Mouse (Mus musculus): ENCODE data around the gene Ctnnb1.

The Ctnnb1 gene

DNA sequence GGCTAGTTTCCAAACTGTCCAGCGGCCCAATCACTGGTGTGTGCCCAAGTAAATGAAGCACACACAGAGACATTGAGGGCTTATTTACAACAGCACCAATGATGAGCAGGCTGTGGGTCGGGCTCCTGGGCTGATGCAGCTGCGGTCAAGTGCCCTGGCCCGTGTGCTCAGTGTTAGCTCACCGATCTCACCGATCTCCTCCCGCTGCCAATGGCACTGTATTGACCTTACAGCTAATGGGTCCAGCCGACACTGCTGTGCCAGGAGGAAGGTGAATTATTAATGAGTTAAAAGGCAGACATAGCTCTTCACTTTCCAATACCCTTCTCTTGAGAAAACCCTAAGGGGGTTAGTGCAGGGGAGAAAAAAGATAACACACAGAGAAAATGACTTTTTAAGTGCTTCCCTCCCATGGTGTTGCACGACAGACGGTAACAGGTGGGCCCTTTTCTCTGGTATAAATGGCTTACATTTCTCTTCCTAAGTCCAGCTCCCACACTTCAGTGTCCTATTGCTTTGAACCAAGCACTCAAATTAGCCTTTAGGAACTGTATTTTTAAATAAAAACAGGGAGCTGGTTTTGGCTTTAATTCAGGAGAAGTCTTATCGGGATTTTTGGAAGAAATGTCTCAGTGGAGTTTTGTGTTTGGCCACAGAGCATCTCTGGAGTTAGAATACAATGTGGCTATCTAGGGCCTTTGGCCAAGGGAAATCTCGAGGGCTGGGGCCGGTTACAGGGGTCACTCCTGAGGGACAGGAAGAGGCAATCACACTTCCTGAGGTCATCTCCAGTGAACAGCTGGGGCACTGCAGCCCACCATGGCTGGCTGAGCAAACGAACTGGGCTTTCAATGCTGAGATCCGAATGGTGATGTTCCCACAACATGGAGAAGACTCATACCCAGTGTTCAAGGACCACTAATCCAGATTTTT is 65.5 kb downstream of the Ctnnb1 start:
- DNase-seq (ENCODE audit: extremely low read depth, low read depth) = no peak

GRCm38 (mm10) chr9:120998696-120999095 is 69.7 kb downstream of the Ctnnb1 start:
- no peak for DNase-seq (ENCODE audit: extremely low read depth, low read depth)

- DNase-seq (ENCODE audit: extremely low read depth, low read depth) = no peak
These were observed 71.8 kb downstream of the Ctnnb1 start for GRCm38 (mm10) chr9:121000641-121001320.

DNA sequence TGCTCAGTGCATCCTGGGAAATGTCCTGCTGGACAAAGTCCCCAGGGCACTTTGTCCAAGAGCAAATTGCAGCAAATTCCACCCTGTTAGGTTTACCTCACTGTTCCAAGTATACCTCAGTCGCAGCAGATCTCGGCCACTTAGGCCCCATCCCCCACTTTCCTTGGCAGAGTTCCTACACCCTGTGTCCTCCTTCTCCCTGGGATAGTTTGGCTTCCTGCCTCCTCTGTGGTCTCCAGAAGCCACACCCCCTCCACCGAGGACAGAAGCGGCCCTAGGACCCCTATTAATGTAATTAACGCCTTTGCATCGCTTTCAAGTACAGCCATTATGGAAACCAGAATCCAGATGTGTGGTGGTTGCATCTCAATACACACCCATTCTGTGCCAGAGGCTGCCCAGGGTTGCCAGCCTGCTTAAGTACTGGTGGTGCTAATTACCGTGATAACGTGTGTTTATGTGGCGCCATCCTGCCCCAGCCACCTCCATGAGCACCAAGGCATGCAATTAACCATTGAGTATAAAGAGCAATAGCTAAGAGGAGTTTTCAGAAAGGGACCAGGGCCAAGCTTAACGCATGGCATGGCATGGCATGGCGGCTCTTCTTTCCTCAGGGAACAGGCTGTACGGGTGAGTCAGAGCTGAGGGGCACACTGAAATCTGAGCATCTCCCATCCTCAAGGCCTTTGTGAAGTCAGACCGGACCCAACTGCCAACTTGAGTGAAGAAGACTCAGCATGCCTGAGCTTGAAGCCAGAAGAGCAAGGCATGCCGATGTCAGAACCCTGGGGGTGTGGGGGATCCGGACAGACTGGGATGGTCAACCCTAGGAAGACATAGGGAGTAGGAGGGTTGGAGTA is 72.9 kb downstream of the Ctnnb1 start:
- no peak for DNase-seq (ENCODE audit: extremely low read depth, low read depth)

- DNase-seq (ENCODE audit: extremely low read depth, low read depth) = no peak
These were observed 76.9 kb downstream of the Ctnnb1 start for GRCm38 (mm10) chr9:121005961-121006360.

All from MEL-GATA-1-ER (cell line).